Mouse (Mus musculus) forebrain, embryonic 12.5 days (tissue): ENCODE results near the gene Prss2. TPM values are rescaled to one million over a fixed set of nuclear protein-coding genes. Genes with fewer than 3 reads are reported as not detected.
A peak's percentile ranks its signal among the peaks of the same experiment; 100 is the strongest.

Experiments used
- ATAC-seq: fragments of 200-750 bp; cut with Nextera tagmentation; 2 replicates; pipeline ENCODE4 v1.8.0; 2017; ENCODE audit warnings: moderate TSS enrichment; ENCODE audit not compliant: low FRiP score
- H3K27ac ChIP-seq: fragments of 300-500 bp; sonication (generic); 2 replicates; pipeline ENCODE4 v1.5.1; 2016; ENCODE audit warnings: mild to moderate bottlenecking
- H3K27me3 ChIP-seq: fragments of 300-500 bp; sonication (generic); 2 replicates; pipeline ENCODE4 v1.6.1; 2016; ENCODE audit warnings: mild to moderate bottlenecking
- H3K36me3 ChIP-seq: fragments of 300-500 bp; sonication (generic); replicated peaks from 2 replicates; pipeline ENCODE4 v1.6.1; 2016; ENCODE audit warnings: mild to moderate bottlenecking
- H3K4me1 ChIP-seq: fragments of 300-500 bp; sonication (generic); 2 replicates; pipeline ENCODE4 v1.6.1; 2016
- H3K4me2 ChIP-seq: fragments of 300-500 bp; sonication (generic); 2 replicates; pipeline ENCODE4 v1.6.1; 2016; ENCODE audit warnings: mild to moderate bottlenecking, moderate library complexity
- H3K4me3 ChIP-seq: fragments of 300-500 bp; sonication (generic); replicated peaks from 2 replicates; pipeline ENCODE4 v1.5.1; 2016; ENCODE audit warnings: mild to moderate bottlenecking
- H3K9ac ChIP-seq: fragments of 300-500 bp; sonication (generic); 2 replicates; pipeline ENCODE4 v1.6.1; 2016; ENCODE audit warnings: mild to moderate bottlenecking
- H3K9me3 ChIP-seq: fragments of 300-500 bp; sonication (generic); 2 replicates; pipeline ENCODE4 v1.6.1; 2016
- WGBS: fragments of 180-500 bp; shearing (Covaris S2); methylation state at CpG from one replicate; pipeline ENCODE4 v1.1.7; 2016; 5-methylcytosine and 5-hydroxymethylcytosine counted together
- polyA plus RNA-seq: library from polyadenylated mRNA; unstranded; fragments of >200 nt; fragmentation: Nextera tagmentation; extraction: Ambion mirVana; gene quantifications from 2 replicates; pipeline ENCODE4 v1.2.1, GENCODE M21; 2016

Prss2 gene
- polyA plus RNA-seq, 1 experiment from 2014 or later, result not detected

DNA sequence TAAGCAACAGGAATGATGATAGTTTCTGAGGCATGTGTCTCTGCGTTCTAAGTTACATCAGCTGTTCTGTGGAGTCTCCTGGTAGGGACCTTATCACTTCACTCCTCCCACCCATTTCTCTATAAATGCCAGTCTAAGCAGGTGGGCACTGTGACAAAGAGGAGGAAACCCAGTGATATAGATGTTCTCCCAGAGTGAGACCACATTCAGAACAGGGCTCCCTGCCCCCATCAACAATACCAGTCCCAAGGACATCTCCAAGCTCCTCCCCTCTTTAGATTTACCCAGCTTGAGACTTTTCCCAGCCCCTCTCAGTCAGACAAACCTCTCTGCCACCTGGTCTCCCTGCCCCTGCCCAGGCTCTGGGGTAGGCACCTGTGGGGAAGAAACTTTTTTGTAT, 20.2 kb downstream of the Prss2 start:
- peaks cover 18% of the 10 kb centered on the region for H3K4me1 ChIP-seq
- WGBS, result 85% methylated on average over 1 of the region's 1 CpGs
- no peak for ATAC-seq

DNA sequence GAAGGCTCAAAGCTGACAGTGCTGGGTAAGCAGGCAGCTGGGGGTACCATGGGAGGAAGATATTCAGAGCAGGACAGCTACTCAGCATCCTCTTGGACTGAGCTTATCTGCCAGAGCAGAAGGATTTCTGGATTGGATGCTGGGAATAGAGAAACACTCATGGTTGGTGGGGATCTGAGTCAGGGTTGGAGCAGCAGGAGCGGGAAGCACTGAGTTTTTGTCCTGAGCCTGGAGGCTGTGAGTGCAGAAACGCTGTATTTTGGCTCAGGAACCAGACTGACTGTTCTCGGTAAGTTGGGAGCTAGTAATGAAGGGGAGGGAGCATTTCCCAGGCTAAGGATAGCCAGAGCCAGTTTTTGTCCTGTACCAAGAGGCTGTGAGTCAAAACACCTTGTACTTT, 21.4 kb downstream of the Prss2 start:
- Histone ChIP-seq H3K9me3 (no peaks in the 10 kb centered on the region), H3K36me3 (no peaks in the 10 kb centered on the region), H3K9ac (no peak overlapping the region), H3K27me3 (peaks cover 7% of the 10 kb centered on the region; the same call in 1 of the 2 replicates), H3K4me1 (peaks cover 18% of the 10 kb centered on the region), H3K4me2 (peak overlapping the region; percentile 59), H3K4me3 (no peak overlapping the region; the same call in 1 of the 2 replicates), H3K27ac (no peak overlapping the region)
- ATAC-seq, result 0 out of 2 replicates have a peak, but pooled peaks have one; percentile 14
- 28% methylated on average over 3 of the region's 3 CpGs for WGBS

More for the DNA sequence above, 20.2 kb downstream of the Prss2 start:
- Histone ChIP-seq H3K36me3 (no peaks in the 10 kb centered on the region), H3K9ac (no peak overlapping the region), H3K4me2 (no peak overlapping the region), H3K27ac (no peak overlapping the region), H3K27me3 (peaks cover 7% of the 10 kb centered on the region; the same call in 1 of the 2 replicates), H3K9me3 (no peaks in the 10 kb centered on the region), H3K4me3 (no peak overlapping the region)

DNA sequence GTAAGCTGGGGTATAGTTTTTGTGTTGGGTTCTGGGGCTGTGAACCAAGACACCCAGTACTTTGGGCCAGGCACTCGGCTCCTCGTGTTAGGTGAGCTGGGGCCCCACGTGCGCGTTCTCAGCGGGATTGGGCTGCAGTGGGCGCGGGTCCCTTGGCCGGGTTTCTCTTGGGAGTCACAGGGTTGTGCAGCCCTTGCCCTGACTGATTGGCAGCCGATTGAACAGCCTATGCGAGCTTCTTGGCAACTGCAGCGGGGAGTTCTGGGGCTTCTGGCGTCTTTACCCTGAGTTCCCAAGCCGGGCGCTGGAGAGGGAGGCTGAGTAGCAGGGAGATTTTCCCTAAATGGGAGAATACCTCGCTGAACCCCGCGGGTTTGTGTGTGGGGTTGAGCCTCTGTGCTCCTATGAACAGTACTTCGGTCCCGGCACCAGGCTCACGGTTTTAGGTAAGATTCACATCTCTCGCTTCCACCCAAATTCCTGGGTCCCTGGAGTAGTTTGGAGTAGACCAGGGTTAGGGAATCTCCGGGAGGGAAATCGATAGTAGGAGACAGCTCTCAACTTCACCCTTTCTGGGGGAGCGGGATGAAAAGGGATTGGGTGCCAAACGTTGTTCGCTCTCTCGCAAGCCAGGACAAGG, 21.9 kb downstream of the Prss2 start:
- peak overlapping the region; percentile 35 for H3K4me3 ChIP-seq
- peak overlapping the region; percentile 59 for H3K4me2 ChIP-seq
- H3K9ac ChIP-seq, result peak overlapping the region; percentile 33; the same call in 1 of the 2 replicates
- no peak overlapping the region for H3K27ac ChIP-seq
- ATAC-seq, result 0 out of 2 replicates have a peak, but pooled peaks have one; percentile 24
- H3K4me1 ChIP-seq, result peaks cover 18% of the 10 kb centered on the region
- 6% methylated on average over 28 of the region's 28 CpGs for WGBS
- H3K27me3 ChIP-seq, result peaks cover 7% of the 10 kb centered on the region; the same call in 1 of the 2 replicates
- no peaks in the 10 kb centered on the region for H3K9me3 ChIP-seq
- no peaks in the 10 kb centered on the region for H3K36me3 ChIP-seq

DNA sequence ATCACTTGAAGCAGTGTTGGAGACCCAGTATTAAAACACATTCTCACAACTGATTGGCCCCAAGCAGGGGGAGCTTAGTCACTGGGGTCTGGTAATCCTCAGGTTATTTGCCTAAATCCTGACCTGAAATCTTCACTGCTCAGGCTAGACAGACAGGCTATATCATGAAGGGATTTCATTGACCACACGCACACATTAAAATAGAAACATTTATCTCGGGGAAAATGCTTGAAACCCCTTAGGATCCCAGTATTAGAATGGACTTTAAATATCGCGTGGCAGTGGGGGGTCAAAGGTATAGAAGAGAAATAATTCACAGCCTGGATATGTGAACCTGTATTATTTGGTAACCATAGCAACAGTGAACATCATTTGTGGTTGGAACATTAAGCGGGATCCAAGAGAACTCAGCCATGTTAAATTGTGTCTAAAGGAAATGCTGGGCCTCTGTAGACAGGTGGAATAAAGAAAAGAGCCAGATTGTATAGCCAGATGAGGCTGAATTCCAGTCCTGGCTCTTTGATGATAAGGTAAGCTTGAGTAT, 22.9 kb downstream of the Prss2 start:
- Histone ChIP-seq H3K9ac (no peak overlapping the region), H3K27ac (no peak overlapping the region), H3K4me2 (peak overlapping the region; percentile 59), H3K27me3 (peaks cover 7% of the 10 kb centered on the region; the same call in 1 of the 2 replicates), H3K36me3 (no peaks in the 10 kb centered on the region), H3K4me1 (peaks cover 18% of the 10 kb centered on the region), H3K4me3 (no peak overlapping the region), H3K9me3 (no peaks in the 10 kb centered on the region)
- ATAC-seq, result peak; percentile 54; the same call in 1 of the 2 replicates
- WGBS, result 60% methylated on average over 5 of the region's 5 CpGs

DNA sequence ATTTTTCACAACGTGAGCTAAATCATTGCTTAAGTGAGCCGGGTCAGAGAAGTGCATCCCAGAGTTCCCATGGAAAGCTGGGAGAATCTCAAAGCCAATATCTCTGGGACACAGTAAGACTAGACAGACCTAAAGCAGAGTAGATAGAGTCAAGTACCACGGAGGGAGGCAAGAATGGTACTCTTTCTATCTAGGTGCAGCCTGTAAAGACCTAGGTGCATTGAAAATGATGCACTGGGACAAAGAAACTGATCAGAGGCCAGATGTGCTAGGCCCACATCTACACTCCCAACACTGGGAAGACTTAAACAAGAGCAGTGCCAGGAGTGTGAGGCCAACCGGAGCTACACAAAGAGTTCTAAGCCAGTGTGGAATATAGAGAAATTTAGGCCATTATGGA, 23.7 kb downstream of the Prss2 start:
- Histone ChIP-seq H3K27me3 (peaks cover 7% of the 10 kb centered on the region; the same call in 1 of the 2 replicates), H3K4me1 (peaks cover 18% of the 10 kb centered on the region), H3K27ac (no peak overlapping the region), H3K9ac (no peak overlapping the region), H3K4me3 (no peak overlapping the region), H3K9me3 (no peaks in the 10 kb centered on the region), H3K36me3 (no peaks in the 10 kb centered on the region), H3K4me2 (no peak overlapping the region)
- WGBS, result 86% methylated on average over 4 of the region's 4 CpGs
- no peak for ATAC-seq

DNA sequence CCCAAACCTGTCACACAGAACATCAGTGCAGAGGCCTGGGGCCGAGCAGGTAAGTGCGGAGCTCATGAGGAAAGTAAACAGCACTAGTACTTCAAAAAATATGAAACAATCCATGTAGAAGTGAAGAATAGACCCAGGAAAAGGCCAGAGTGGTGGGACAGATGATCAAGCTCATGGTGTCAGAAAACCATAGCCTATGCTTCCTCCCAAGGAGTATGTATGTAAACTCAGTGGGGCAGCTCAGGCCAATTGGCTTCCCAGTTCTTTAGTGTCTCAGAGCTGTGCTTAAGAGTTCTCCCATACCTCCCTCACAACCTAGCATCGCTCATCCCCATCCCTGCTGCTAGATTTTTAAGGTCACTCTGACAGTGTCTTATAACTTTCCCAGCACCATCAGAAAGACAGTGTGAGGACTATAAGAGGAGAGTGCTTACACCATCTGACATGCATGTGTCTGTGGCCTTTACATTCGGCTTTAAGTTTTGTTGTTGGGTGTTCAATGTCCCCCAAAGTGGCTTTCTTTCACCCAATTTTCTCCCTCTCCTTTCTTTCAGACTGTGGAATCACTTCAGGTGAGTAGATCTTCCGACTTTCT, 25.6 kb downstream of the Prss2 start:
- peaks cover 7% of the 10 kb centered on the region; the same call in 1 of the 2 replicates for H3K27me3 ChIP-seq
- WGBS, result 89% methylated on average over 5 of the region's 5 CpGs
- no peaks in the 10 kb centered on the region for H3K9me3 ChIP-seq
- H3K4me2 ChIP-seq, result no peak overlapping the region
- no peak for ATAC-seq
- H3K4me1 ChIP-seq, result peaks cover 18% of the 10 kb centered on the region
- no peaks in the 10 kb centered on the region for H3K36me3 ChIP-seq
- H3K4me3 ChIP-seq, result no peak overlapping the region
- H3K9ac ChIP-seq, result no peak overlapping the region
- no peak overlapping the region for H3K27ac ChIP-seq

DNA sequence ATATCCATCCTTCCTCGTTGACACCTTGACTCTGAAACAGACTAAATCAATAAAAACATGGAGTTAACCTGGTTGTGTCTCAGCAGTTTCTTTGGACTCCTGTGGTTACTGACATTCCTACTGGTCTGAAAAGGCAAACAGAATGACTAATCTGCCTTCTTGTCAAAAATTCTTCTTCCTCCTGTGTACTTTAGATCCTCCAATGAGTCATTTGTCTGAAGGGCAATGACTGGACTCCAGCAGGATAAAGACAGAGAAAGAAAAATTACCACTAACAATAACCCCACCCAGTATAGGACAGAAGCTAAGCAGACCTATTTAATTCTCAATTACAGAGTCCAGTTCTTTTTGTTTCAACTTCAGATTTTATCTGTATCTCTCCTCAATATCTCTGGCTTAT, 26.7 kb downstream of the Prss2 start:
- H3K27ac ChIP-seq, result no peak overlapping the region
- H3K4me2 ChIP-seq, result no peak overlapping the region
- H3K4me1 ChIP-seq, result peaks cover 17% of the 10 kb centered on the region
- no peak overlapping the region for H3K9ac ChIP-seq
- H3K27me3 ChIP-seq, result peaks cover 3% of the 10 kb centered on the region; the same call in 1 of the 2 replicates
- H3K9me3 ChIP-seq, result no peaks in the 10 kb centered on the region
- no peaks in the 10 kb centered on the region for H3K36me3 ChIP-seq
- H3K4me3 ChIP-seq, result no peak overlapping the region
- no peak for ATAC-seq
- 62% methylated on average over 1 of the region's 1 CpGs for whole genome bisulfite sequencing

DNA sequence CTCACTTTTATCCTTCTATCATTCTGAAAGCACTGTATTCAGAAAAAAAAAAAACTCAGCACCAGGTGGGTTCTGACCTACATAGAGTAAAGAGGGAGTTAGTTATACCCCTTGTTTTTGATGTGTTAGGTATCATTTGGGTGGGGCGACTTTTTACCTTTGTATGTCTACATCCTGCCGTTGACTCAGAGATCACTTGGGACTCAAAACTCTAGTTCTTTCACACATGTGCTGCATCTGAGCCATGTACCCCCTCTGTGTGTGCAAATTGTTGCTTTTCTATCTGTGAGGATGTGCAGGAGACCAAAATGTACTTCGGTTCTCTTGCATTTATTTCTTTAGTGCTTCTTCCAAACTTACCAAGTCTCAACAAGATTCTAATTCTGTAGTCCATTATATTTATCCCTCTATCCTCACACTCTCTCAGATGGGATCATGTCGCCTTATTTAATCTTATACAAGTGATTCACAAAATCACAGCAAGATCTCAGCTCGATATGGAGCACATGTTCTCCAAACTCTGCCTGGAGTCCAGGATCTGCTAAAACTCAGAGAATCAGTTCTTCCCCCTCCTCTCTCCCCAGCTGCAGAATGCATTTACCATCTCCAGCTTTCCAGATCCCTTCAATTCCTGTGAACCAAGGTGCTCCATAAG, 31.9 kb downstream of the Prss2 start:
- no peak for ATAC-seq
- WGBS, result 90% methylated on average over 5 of the region's 5 CpGs
- Histone ChIP-seq H3K9ac (no peak overlapping the region), H3K27ac (no peak overlapping the region), H3K36me3 (no peaks in the 10 kb centered on the region), H3K4me2 (no peak overlapping the region), H3K4me3 (no peak overlapping the region), H3K9me3 (no peaks in the 10 kb centered on the region), H3K4me1 (no peaks in the 10 kb centered on the region), H3K27me3 (no peaks in the 10 kb centered on the region)

DNA sequence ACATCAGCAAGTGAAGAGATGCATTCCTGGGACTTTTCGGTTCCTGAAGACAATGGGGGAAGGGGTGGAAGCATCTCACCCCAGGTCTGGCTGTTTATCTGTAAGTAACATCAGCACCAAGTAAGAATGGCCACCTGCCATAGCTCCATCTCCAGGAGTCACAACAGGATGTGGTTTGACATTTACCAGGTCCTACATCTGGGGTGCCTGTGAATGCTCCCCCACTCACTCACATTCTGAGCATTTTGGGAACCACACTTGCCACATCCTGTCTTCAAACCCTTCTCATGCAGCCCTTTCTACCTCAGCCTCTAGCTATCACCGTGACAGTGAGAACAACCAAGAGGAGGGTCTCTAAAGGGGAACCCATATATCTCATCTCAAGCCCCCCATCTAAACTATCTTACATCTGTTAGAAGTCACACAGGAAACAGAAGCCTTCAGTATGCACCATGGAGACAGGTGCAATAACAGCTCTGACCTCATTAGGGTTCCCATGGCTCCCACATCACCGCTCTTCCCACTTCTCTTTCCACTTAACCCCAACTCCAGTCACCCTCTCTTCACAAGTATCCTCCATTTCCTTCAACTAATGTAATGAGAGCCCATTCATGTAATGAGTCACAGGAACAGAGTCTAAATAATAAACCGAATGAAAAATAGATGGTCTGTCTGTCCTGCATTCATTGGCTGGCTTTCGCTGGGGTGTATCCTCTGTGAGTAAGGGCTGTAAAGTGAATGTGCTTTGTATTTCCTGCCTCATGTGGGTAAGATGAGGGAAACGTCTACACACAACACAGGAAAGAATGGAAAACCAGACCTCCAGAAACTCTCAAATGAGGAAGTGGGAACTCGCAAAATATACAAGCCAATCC, 32.9 kb downstream of the Prss2 start:
- Histone ChIP-seq H3K9me3 (no peaks in the 10 kb centered on the region), H3K4me2 (no peak overlapping the region), H3K4me3 (no peak overlapping the region), H3K9ac (no peak overlapping the region), H3K4me1 (no peaks in the 10 kb centered on the region), H3K36me3 (no peaks in the 10 kb centered on the region), H3K27me3 (no peaks in the 10 kb centered on the region), H3K27ac (no peak overlapping the region)
- no peak for ATAC-seq
- 85% methylated on average over 7 of the region's 7 CpGs for WGBS

DNA sequence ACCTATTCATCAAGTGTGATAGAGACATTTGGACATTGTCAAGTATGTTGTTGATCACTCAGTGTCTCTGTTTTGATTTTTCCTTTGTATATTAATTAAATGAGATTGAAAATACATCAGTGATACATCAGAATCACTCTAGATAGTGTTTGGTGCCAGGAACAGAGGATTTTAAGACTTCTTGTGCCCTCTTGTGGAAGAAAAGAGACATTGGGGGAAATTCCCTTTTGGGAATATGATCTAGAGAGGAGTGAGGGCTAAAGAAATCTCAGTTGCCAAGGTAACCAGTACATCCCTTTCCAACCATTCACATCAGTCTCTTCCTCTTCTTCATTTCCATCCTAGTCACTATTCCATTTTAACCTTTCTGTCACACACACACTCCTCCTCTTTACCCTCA, 34.8 kb downstream of the Prss2 start:
- no peak overlapping the region for H3K4me2 ChIP-seq
- no peak overlapping the region for H3K27ac ChIP-seq
- no peaks in the 10 kb centered on the region for H3K9me3 ChIP-seq
- H3K4me1 ChIP-seq, result no peaks in the 10 kb centered on the region
- no peak overlapping the region for H3K4me3 ChIP-seq
- H3K27me3 ChIP-seq, result no peaks in the 10 kb centered on the region
- ATAC-seq, result no peak
- no peaks in the 10 kb centered on the region for H3K36me3 ChIP-seq
- H3K9ac ChIP-seq, result no peak overlapping the region

DNA sequence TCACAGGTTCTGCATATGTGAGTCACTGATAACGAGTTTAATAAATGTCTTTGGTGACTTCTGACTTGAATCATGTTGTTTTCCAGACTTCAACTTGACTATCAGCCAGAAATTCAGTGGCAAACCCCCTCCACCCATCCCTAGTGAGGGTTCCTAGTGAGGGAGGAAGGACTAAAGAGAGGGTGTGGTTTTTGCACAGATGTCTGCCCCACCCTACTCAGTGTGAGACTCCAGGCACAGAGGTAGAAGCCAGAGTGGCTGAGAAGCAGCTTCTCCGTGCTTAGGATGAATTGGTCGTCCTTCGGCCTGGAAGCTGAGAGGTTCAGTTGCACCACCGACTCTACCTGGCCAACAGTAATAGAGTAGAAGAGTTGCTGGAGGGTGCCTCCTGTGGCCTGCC, 35.9 kb downstream of the Prss2 start:
- no peaks in the 10 kb centered on the region for H3K4me1 ChIP-seq
- H3K36me3 ChIP-seq, result no peaks in the 10 kb centered on the region
- no peak overlapping the region for H3K4me2 ChIP-seq
- ATAC-seq, result no peak
- no peak overlapping the region for H3K4me3 ChIP-seq
- H3K27me3 ChIP-seq, result no peaks in the 10 kb centered on the region
- H3K9me3 ChIP-seq, result no peaks in the 10 kb centered on the region
- 82% methylated on average over 5 of the region's 5 CpGs for WGBS
- no peak overlapping the region for H3K27ac ChIP-seq
- no peak overlapping the region for H3K9ac ChIP-seq

DNA sequence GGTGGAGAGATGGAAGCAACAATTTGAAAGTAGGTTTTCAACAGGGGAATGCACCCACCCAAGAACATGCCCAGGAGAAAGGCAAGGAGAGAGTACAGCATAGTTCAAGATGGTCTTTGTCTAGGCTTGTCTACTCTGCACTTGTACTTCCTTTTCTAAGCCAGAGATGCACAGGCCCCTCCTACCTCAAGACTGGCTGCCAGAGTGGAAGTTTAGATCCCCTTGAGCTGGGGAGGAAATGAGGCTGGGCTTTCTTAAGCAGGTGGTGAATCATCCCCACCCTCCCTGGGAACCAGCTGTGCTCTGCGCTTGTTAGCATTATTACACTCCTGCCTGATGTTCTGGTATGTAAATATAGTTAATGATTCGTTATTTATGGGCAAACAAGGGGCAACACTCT, 36.7 kb downstream of the Prss2 start:
- no peak overlapping the region for H3K9ac ChIP-seq
- 64% methylated on average over 2 of the region's 2 CpGs for whole genome bisulfite sequencing
- no peaks in the 10 kb centered on the region for H3K4me1 ChIP-seq
- no peaks in the 10 kb centered on the region for H3K9me3 ChIP-seq
- ATAC-seq, result no peak
- H3K4me2 ChIP-seq, result no peak overlapping the region
- no peaks in the 10 kb centered on the region for H3K27me3 ChIP-seq
- no peak overlapping the region for H3K27ac ChIP-seq
- no peak overlapping the region for H3K4me3 ChIP-seq
- H3K36me3 ChIP-seq, result no peaks in the 10 kb centered on the region
